Mouse (Mus musculus) heart, embryonic 11.5 days (tissue): Measurements from ENCODE around the gene Pgam2. TPM values are rescaled to one million over a fixed set of nuclear protein-coding genes. Genes with fewer than 3 reads are reported as not detected.

Source experiments
- ATAC-seq: fragments of 200-750 bp; cut with Nextera tagmentation; replicated peaks from 2 replicates; pipeline ENCODE4 v1.8.0; 2017; ENCODE audit warnings: moderate library complexity; ENCODE audit not compliant: insufficient number of reproducible peaks, low FRiP score, low TSS enrichment
- H3K27ac ChIP-seq: fragments of 300-500 bp; sonication (generic); 2 replicates; pipeline ENCODE4 v1.5.1; 2014; ENCODE audit warnings: mild to moderate bottlenecking, low read depth, low read length
- H3K27me3 ChIP-seq: fragments of 300-500 bp; sonication (generic); 2 replicates; pipeline ENCODE4 v1.6.1; 2014; ENCODE audit warnings: mild to moderate bottlenecking, low read length, mixed read lengths; ENCODE audit not compliant: control insufficient read depth, insufficient read depth
- H3K36me3 ChIP-seq: fragments of 300-500 bp; sonication (generic); 2 replicates; pipeline ENCODE4 v1.6.1; 2014; ENCODE audit warnings: mild to moderate bottlenecking, low read length, moderate library complexity, mixed read lengths; ENCODE audit not compliant: control insufficient read depth, insufficient read depth
- H3K4me1 ChIP-seq: fragments of 300-500 bp; sonication (generic); 2 replicates; pipeline ENCODE4 v1.6.1; 2014; ENCODE audit warnings: low read length; ENCODE audit not compliant: control insufficient read depth, insufficient read depth
- H3K4me2 ChIP-seq: fragments of 300-500 bp; sonication (generic); 2 replicates; pipeline ENCODE4 v1.6.1; 2014; ENCODE audit warnings: mild to moderate bottlenecking, moderate library complexity
- H3K4me3 ChIP-seq: fragments of 300-500 bp; sonication (generic); 2 replicates; pipeline ENCODE4 v1.5.1; 2014; ENCODE audit warnings: low read depth, low read length
- H3K9ac ChIP-seq: fragments of 300-500 bp; sonication (generic); 2 replicates; pipeline ENCODE4 v1.6.1; 2014; ENCODE audit warnings: mild to moderate bottlenecking, low read depth, low read length, moderate library complexity
- H3K9me3 ChIP-seq: fragments of 300-500 bp; sonication (generic); replicated peaks from 2 replicates; pipeline ENCODE4 v1.6.1; 2016; ENCODE audit warnings: low read length; ENCODE audit not compliant: control insufficient read depth
- WGBS: fragments of 180-500 bp; shearing (Covaris S2); extraction: QIAGEN DNeasy Blood & Tissue Kit; methylation state at CpG from one replicate; pipeline ENCODE4 v1.1.7; 2014; ENCODE audit not compliant: insufficient replicate concordance; 5-methylcytosine and 5-hydroxymethylcytosine counted together
- polyA plus RNA-seq: library from polyadenylated mRNA; unstranded; fragments of >200 nt; fragmentation: Nextera tagmentation; extraction: Ambion mirVana; gene quantifications from 2 replicates; pipeline ENCODE4 v1.2.1, GENCODE M21; 2014

Gene Pgam2
- polyA plus RNA-seq, 1 experiment from 2014 or later: 761 TPM

GRCm38 (mm10) chr11:5802005-5802404, 1.5 kb downstream of the Pgam2 start:
- peak overlapping the region; percentile 72 for H3K4me2 ChIP-seq
- H3K4me3 ChIP-seq: peak overlapping the region; percentile 64
- H3K9ac ChIP-seq: peak overlapping the region; percentile 85
- WGBS: 52% methylated on average over 12 of the region's 12 CpGs
- peaks cover 14% of the 10 kb centered on the region; the same call in 1 of the 2 replicates for H3K36me3 ChIP-seq
- no peaks in the 10 kb centered on the region for H3K27me3 ChIP-seq
- ATAC-seq: no peak
- peak overlapping the region; percentile 82 for H3K27ac ChIP-seq
- no peaks in the 10 kb centered on the region for H3K9me3 ChIP-seq
- H3K4me1 ChIP-seq: peaks cover 15% of the 10 kb centered on the region

DNA sequence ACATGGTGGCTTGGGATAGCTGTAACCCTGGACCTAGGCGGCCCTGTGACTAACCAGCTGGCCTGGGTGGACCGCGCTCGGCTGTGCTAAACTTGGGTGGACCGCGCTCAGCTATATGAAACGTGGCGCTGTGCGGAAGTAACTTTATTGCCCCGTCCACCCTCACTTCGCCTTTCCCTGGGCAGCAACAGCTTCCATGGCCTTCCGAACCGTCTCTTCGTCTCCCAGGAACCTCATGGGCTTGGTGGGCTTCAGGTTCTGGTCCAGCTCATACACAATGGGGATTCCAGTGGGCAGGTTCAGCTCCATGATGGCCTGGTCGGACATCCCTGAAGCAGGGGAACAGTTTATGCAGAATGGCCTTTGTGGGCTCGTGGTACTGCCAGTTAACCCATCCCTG, 2.0 kb downstream of the Pgam2 start:
- Histone ChIP-seq H3K9ac (peak overlapping the region; percentile 85), H3K36me3 (peaks cover 18% of the 10 kb centered on the region; the same call in 1 of the 2 replicates), H3K9me3 (no peaks in the 10 kb centered on the region), H3K4me1 (peaks cover 15% of the 10 kb centered on the region), H3K27me3 (no peaks in the 10 kb centered on the region), H3K27ac (peak overlapping the region; percentile 82; the same call in 1 of the 2 replicates), H3K4me3 (peak overlapping the region; percentile 64), H3K4me2 (peak overlapping the region; percentile 72)
- 91% methylated on average over 16 of the region's 16 CpGs for WGBS
- ATAC-seq: no peak

DNA sequence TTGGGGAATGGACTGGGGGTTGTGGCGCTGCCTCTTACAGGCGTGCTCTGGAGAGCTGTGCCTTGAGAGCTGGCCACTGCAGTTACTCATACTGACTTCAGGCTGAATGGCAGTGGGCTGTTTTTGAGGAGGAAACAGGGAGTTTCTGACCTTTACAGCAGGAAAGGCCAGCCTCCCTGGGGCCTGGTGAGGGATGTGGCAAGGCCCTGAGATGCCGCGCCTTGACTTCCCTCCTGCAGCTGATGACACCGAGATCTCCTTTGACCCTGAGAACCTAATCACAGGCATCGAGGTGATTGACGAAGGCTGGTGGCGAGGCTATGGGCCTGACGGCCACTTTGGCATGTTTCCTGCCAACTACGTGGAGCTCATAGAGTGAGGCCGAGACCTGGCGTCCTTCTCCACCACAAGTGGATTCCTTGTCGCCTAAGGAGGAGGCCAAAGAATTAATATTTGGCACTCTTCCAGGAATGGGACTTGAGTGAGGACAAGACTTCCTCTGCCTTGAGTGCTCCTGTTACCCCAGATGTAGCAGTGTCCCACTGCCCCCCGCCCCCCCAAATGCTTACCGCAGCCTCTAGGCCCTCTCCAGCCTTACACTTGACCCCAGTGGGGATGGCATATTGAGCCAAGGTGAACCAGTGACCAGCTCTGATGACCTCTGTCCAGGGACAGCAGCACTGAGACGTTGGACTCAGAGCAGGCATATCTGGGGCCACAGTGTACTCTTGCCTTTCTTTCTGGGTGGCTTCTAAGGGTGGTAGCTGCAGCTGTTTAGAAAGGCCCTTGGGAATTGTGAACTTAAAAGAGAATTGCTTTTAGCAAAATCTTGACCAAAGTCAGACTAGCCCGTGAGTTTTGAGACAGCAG, 3.7 kb downstream of the Pgam2 start:
- ATAC-seq: no peak
- Histone ChIP-seq H3K4me1 (peaks cover 19% of the 10 kb centered on the region), H3K36me3 (peaks cover 28% of the 10 kb centered on the region), H3K9me3 (no peaks in the 10 kb centered on the region), H3K4me3 (no peak overlapping the region), H3K4me2 (no peak overlapping the region), H3K27me3 (no peaks in the 10 kb centered on the region), H3K9ac (no peak overlapping the region), H3K27ac (no peak overlapping the region; the same call in 1 of the 2 replicates)
- 77% methylated on average over 17 of the region's 17 CpGs for whole genome bisulfite sequencing

GRCm38 (mm10) chr11:5797928-5798327, 5.6 kb downstream of the Pgam2 start:
- 81% methylated on average over 5 of the region's 5 CpGs for WGBS
- ATAC-seq: no peak

GRCm38 (mm10) chr11:5797371-5797770, 6.2 kb downstream of the Pgam2 start:
- no peak overlapping the region for H3K27ac ChIP-seq
- peaks cover 12% of the 10 kb centered on the region; the same call in 1 of the 2 replicates for H3K4me1 ChIP-seq
- peak overlapping the region; percentile 35; the same call in 1 of the 2 replicates for H3K9ac ChIP-seq
- H3K9me3 ChIP-seq: no peaks in the 10 kb centered on the region
- no peak for ATAC-seq
- H3K4me3 ChIP-seq: no peak overlapping the region
- peaks cover 39% of the 10 kb centered on the region for H3K36me3 ChIP-seq
- no peak overlapping the region for H3K4me2 ChIP-seq
- no peaks in the 10 kb centered on the region for H3K27me3 ChIP-seq
- 63% methylated on average over 11 of the region's 11 CpGs for WGBS

More at GRCm38 (mm10) chr11:5797928-5798327, 5.6 kb downstream of the Pgam2 start:
- Histone ChIP-seq H3K4me1 (peaks cover 12% of the 10 kb centered on the region; the same call in 1 of the 2 replicates), H3K9ac (no peak overlapping the region; the same call in 1 of the 2 replicates), H3K4me3 (no peak overlapping the region), H3K27ac (no peak overlapping the region), H3K4me2 (no peak overlapping the region), H3K9me3 (no peaks in the 10 kb centered on the region), H3K36me3 (peaks cover 38% of the 10 kb centered on the region), H3K27me3 (no peaks in the 10 kb centered on the region)

- no peaks in the 10 kb centered on the region for H3K9me3 ChIP-seq
- H3K4me3 ChIP-seq: no peak overlapping the region
- ATAC-seq: no peak
- peaks cover 42% of the 10 kb centered on the region for H3K36me3 ChIP-seq
- 83% methylated on average over 15 of the region's 15 CpGs for WGBS
- no peak overlapping the region for H3K27ac ChIP-seq
- no peak overlapping the region for H3K4me2 ChIP-seq
- peaks cover 11% of the 10 kb centered on the region; the same call in 1 of the 2 replicates for H3K4me1 ChIP-seq
- no peaks in the 10 kb centered on the region for H3K27me3 ChIP-seq
- no peak overlapping the region for H3K9ac ChIP-seq
Observed at GRCm38 (mm10) chr11:5796939-5797338, 6.6 kb downstream of the Pgam2 start.

- Histone ChIP-seq H3K27ac (peak overlapping the region; percentile 48; the same call in 1 of the 2 replicates), H3K4me1 (peaks cover 4% of the 10 kb centered on the region; the same call in 1 of the 2 replicates), H3K27me3 (no peaks in the 10 kb centered on the region), H3K4me2 (no peak overlapping the region), H3K9ac (no peak overlapping the region), H3K9me3 (no peaks in the 10 kb centered on the region), H3K4me3 (no peak overlapping the region), H3K36me3 (peaks cover 42% of the 10 kb centered on the region)
- no peak for ATAC-seq
- 67% methylated on average over 7 of the region's 7 CpGs for WGBS
Observed at GRCm38 (mm10) chr11:5795706-5796105, 7.8 kb downstream of the Pgam2 start.

DNA sequence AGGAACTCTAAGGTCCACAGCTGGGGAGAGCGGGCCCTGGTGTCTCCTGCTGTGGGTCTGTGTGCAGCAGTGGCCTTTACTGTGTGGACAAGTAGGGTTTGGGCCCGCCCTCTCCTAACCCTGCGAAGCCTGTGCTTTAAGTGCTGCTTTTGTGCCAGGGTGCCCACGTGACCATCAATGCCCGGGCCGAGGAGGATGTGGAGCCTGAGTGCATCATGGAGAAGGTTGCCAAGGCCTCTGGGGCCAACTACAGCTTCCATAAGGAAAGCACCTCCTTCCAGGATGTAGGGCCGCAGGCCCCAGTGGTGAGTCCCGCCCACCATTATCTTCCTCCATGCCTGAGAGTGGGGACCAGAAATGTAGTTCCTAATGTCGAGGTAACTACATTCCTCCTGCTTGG, 8.2 kb downstream of the Pgam2 start:
- peaks cover 4% of the 10 kb centered on the region; the same call in 1 of the 2 replicates for H3K4me1 ChIP-seq
- no peak overlapping the region for H3K9ac ChIP-seq
- no peak overlapping the region for H3K4me2 ChIP-seq
- WGBS: 84% methylated on average over 9 of the region's 9 CpGs
- H3K9me3 ChIP-seq: no peaks in the 10 kb centered on the region
- peaks cover 42% of the 10 kb centered on the region for H3K36me3 ChIP-seq
- ATAC-seq: no peak
- no peaks in the 10 kb centered on the region for H3K27me3 ChIP-seq
- no peak overlapping the region for H3K4me3 ChIP-seq
- H3K27ac ChIP-seq: peak overlapping the region; percentile 48; the same call in 1 of the 2 replicates
